Mouse (Mus musculus) ES-E14 (cell line): ENCODE measurements around the gene Dab2ip.

ENCODE experiments used
- ZC3H11A ChIP-seq: IDR thresholded peaks from 2 replicates; pipeline ENCODE4 v1.6.1; 2012; ENCODE audit warnings: low read depth, mild to moderate bottlenecking, inconsistent platforms, low read length, borderline replicate concordance
- ZNF384 ChIP-seq: IDR thresholded peaks from 2 replicates; pipeline ENCODE4 v1.6.1; 2012; ENCODE audit warnings: low read depth, low read length, inconsistent platforms

DNA sequence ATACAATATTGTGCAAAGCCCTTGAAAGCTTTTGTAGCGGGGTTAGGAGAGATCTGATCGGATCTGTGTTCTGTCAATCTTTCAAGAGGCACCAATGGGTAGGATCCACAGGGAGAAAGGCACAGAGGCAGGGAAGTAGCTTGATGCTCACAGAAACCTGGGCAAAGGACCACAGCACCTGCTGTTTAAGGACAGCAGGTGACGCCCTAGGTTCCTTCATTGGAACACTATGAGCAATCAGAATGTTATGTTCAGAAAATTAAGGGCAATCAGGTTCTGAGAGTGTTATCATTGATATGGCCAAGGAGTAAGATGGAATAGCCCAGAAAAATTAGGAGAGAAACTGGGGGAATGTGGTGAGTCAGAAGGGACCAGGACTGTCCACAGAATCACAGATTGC, 18.6 kb downstream of the Dab2ip start:
- TF ChIP-seq ZC3H11A (no peak), ZNF384 (no peak)
